Mouse (Mus musculus) fibroblast of lung, adult 2 months (primary cell): ENCODE measurements around the gene Hlcs.
A peak's percentile ranks its signal among the peaks of the same experiment; 100 is the strongest.

Source experiments
- DNase-seq: peaks from one replicate; pipeline ENCODE4 v3.0.0-alpha.2; 2011; ENCODE audit warnings: low read depth

The Hlcs gene

GRCm38 (mm10) chr16:94246058-94246784 lies 67.2 kb downstream of the Hlcs start:
- DNase-seq = no peak

- DNase-seq = no peak
Observed at GRCm38 (mm10) chr16:94241126-94241525, 72.2 kb downstream of the Hlcs start.

- no peak for DNase-seq
Observed at GRCm38 (mm10) chr16:94240190-94240589, 73.2 kb downstream of the Hlcs start.

GRCm38 (mm10) chr16:94239567-94239966 lies 73.8 kb downstream of the Hlcs start:
- no peak for DNase-seq

- no peak for DNase-seq
Observed at GRCm38 (mm10) chr16:94239146-94239545, 74.2 kb downstream of the Hlcs start.

- DNase-seq = no peak
Observed at GRCm38 (mm10) chr16:94237130-94237484, 76.3 kb downstream of the Hlcs start.

- DNase-seq = no peak
Observed at GRCm38 (mm10) chr16:94236226-94237129, 76.9 kb downstream of the Hlcs start.

GRCm38 (mm10) chr16:94235718-94236117 lies 77.7 kb downstream of the Hlcs start:
- DNase-seq = no peak

- DNase-seq = no peak
Observed at GRCm38 (mm10) chr16:94234202-94234601, 79.2 kb downstream of the Hlcs start.

GRCm38 (mm10) chr16:94230909-94231575 lies 82.3 kb downstream of the Hlcs start:
- no peak for DNase-seq

- no peak for DNase-seq
Observed at GRCm38 (mm10) chr16:94230499-94230898, 82.9 kb downstream of the Hlcs start.

- DNase-seq = no peak
Observed at GRCm38 (mm10) chr16:94229890-94230289, 83.5 kb downstream of the Hlcs start.

GRCm38 (mm10) chr16:94228858-94229555 lies 84.4 kb downstream of the Hlcs start:
- peak; percentile 57 for DNase-seq

- DNase-seq = peak; percentile 55
Observed at GRCm38 (mm10) chr16:94227328-94228018, 85.9 kb downstream of the Hlcs start.

- no peak for DNase-seq
Observed at GRCm38 (mm10) chr16:94223363-94223720, 90.0 kb downstream of the Hlcs start.

GRCm38 (mm10) chr16:94222646-94223362 lies 90.6 kb downstream of the Hlcs start:
- DNase-seq = no peak

GRCm38 (mm10) chr16:94210689-94211357 lies 102.5 kb downstream of the Hlcs start:
- DNase-seq = no peak

GRCm38 (mm10) chr16:94209626-94210025 lies 103.7 kb downstream of the Hlcs start:
- peak; percentile 23 for DNase-seq

GRCm38 (mm10) chr16:94208826-94209225 lies 104.5 kb downstream of the Hlcs start:
- DNase-seq = no peak

- DNase-seq = no peak
Observed at GRCm38 (mm10) chr16:94208152-94208551, 105.2 kb downstream of the Hlcs start.
